Mouse (Mus musculus) liver (tissue): ENCODE data around the gene Itgam.

Source experiments
- DNase-seq: peaks from one replicate; pipeline ENCODE4 v3.0.0-alpha.2; 2020; ENCODE audit warnings: mixed read lengths

The Itgam gene

DNA sequence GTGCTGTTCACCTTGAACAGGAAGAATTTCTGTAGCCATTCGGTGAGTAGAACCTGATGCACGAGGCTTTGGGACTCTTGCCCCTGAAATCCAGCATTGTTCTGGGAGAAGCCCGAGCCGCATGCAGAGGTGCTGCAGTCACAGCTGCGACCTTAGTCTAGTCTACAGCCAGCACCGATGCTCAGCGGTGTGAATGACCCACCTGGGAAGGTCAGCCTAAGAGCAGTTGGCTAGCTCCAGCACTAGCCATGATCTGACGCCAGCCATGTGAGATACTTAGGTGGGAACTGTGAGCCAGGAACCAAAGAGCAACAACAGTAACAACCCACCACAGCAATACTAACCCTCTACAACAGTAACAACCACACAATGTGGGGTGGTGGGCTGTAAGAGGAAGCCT lies 4.6 kb upstream of the Itgam start:
- DNase-seq: no peak

DNA sequence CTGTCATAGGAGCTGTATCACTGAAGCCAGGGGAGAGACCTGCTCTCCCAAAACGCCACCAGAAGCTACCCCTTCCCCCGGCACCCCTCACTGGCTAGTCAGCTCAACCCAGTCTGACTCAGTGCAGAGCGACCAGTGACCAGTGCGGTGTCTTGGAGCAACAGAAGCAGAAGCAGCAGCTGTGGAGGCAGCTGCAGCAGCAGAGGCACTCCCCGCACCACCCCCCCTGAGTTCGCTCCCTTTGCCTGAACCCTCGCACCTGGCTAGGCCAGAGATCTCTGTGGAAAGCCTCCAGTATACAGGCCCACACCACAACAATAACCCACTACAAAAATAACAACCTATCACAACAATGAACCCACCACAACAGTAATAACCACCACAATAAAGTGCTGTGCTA lies 3.9 kb upstream of the Itgam start:
- no peak for DNase-seq

GRCm38 (mm10) chr7:128059091-128059490 lies 3.3 kb upstream of the Itgam start:
- no peak for DNase-seq

DNA sequence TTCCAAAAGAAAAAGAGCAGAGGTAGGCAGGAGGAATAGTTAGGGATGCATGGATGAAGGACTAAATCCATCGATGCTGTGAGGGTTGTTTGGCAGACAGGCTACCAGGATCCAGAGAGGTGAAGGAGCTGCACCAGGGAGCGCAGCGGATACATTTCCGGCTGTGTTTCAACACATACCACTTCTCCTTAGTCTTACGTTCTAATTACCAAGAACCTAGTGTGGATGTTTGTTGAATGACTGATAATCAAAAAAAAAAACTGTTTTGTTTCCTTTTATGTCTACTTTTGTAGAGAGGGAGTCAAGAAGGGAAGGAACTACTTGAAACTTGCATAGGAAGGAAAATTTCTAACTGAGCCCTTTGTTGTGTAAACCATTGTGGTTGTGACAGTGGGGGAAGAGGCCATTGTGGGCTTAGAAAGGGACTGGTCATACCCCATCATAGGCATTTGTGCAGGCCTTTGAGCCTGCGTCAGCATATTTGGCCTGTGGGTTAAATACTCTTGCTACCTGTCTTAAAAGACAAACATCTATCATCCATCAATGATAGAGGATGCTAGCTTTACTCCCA lies 856 bp downstream of the Itgam start:
- no peak for DNase-seq

- DNase-seq: no peak
Observed at GRCm38 (mm10) chr7:128065547-128065946, 3.1 kb downstream of the Itgam start.

DNA sequence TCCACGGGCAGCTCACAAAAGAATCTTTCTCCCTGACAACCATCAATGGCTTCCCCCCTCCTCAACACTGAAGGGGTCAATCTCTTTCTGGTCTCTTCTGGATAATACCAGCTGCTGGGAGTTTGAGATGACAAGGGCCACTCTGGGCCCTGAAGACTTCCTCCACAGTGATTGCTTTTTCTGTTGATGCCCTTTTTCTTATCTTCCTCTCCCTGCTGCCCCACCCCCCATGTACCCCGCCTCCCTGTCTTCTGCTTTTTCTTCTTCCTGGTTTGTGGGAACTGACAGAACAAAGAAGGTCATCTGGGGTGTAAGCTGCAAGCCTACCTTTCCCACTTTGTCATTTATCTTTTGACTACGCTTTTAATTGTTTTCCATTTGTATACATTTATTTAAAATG lies 5.4 kb downstream of the Itgam start:
- DNase-seq: peak; percentile 32

GRCm38 (mm10) chr7:128069844-128070243 lies 7.4 kb downstream of the Itgam start:
- no peak for DNase-seq

- DNase-seq: no peak
Observed at GRCm38 (mm10) chr7:128071816-128072215, 9.4 kb downstream of the Itgam start.

GRCm38 (mm10) chr7:128080012-128080411 lies 17.6 kb downstream of the Itgam start:
- DNase-seq: no peak

DNA sequence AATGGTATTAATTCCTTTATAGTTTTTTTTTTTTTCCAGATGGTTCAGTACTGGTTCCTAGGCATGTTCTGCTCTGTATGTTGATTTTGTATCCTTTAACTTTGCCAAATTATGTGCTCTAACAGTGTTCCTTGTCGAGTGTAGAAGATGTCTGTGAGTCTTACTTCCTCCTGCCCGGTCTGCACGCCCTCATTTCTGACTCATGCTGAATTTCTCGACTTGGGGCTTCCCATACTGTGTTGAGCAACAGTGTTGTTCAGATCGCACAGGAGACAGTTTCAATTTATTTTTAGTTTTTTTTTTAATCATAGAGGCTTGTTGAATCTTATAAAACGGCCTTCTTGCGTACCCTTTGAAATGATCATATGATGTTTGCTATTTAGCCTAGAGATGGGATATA lies 26.7 kb downstream of the Itgam start:
- DNase-seq: no peak

- DNase-seq: no peak
Observed at GRCm38 (mm10) chr7:128098135-128098534, 35.7 kb downstream of the Itgam start.

DNA sequence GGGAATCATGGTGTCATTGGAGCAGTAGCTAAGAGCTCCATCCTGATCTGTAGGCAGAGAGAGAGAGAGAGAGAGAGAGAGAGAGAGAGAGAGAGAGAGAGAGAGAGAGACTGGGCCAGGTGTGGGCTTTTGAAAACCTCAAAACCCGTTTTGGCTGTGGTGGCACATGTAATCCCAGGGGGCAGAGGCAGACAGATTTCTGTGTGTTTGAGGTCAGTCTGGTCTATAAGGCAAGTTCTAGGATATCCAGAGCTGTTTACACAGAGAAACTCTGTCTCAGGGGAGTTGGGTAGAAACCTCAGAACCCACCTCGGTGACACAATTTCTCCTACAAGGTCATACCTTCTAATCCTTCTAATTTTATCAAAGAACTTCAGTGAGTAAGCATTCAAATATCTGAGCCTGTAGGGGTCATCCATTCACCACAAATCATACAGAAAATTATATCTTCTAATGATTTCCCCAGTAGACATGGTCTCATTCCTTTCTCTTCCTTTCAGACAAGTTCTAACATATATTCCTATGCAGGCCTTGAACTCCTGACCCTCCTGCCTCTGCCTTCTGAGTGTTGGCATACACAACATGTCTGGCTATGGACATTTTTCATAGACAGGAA lies 38.4 kb downstream of the Itgam start:
- no peak for DNase-seq

GRCm38 (mm10) chr7:128105246-128105645 lies 42.8 kb downstream of the Itgam start:
- DNase-seq: no peak

GRCm38 (mm10) chr7:128107462-128107861 lies 45.0 kb downstream of the Itgam start:
- DNase-seq: no peak

- no peak for DNase-seq
Observed at GRCm38 (mm10) chr7:128110314-128110713, 47.9 kb downstream of the Itgam start.

GRCm38 (mm10) chr7:128112131-128112530 lies 49.7 kb downstream of the Itgam start:
- DNase-seq: no peak

DNA sequence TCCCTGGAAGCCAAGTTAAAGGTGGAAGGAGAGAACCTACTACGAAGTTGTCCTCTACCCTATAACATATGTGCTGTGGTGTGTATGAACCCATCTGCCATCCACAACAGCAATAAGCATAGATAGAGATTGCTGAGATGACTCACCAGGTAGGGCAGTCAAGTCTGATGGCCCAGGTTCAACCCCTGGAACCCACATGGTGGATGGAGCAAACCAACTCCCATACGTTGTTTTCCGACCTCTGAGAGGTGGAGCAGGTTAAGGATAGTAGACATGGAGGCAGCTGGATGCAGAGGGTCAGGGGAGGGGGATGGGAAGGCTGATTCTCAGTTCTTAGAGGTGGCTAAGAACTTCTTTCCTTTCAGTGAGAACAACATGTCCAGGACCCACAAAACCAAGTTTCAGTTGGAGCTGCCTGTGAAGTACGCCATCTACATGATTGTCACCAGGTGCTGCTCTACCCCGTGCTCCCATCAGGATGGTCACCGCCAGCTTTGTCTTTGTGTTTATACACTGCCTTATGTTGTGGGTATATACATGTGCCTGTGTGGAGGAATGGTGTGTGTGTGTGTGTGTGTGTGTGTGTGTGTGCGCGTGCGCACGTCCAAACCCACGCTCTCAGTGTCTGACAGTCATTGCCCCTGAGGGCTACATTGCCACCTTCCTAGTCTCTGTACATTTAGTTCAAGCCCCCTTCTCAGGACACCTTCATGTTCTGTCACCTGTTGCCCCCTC lies 52.1 kb downstream of the Itgam start:
- DNase-seq: no peak

DNA sequence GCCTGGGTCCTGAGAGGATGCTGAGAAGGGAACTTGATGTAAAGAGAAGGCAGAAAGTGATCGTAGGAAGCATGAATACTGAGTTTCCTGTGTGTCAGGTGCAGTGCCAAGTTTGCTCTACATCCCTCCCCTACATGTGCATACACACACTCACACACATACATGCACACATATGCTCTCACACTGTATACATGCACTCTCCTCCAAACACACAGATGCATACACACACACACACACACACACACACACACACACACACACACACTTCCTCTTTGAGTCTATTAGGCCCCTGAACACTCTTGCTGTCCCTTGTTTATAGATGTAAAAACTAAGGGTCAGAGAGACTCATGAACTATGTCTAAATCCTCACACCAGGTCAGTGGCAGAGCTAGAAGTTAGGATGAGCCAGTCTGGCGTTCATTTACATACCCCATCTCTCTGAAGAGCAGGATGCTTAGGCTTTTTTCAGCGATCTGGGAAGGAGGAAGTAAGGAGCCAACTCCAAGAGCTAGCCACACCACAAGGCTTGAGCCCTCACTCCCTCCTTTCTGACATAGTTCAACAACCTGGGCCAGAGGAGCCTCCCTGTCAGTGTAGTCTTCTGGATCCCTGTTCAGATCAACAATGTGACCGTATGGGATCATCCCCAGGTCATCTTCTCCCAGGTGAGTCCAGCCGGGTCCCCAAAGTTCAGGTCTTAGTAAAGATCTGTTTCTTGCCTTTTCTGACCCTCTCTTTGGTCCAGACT lies 52.9 kb downstream of the Itgam start:
- DNase-seq: no peak

DNA sequence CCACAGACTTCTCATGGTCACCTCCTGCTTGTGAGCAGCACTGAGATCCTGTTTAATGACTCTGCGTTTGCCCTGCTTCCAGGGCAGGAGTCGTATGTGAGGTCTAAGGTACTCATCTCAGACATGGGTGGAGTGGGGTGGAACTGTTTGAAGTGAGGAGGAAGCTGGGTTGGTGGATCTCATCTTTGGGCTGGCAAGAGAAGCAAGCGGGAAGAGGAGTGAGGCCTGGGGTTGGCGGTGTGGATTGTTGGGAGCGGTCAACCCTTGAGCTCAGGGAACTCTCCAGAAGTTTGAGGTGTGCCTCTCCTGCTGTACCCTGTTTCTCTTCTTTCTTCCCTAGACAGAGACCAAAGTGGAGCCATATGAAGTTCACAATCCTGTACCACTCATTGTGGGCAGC lies 54.0 kb downstream of the Itgam start:
- no peak for DNase-seq

DNA sequence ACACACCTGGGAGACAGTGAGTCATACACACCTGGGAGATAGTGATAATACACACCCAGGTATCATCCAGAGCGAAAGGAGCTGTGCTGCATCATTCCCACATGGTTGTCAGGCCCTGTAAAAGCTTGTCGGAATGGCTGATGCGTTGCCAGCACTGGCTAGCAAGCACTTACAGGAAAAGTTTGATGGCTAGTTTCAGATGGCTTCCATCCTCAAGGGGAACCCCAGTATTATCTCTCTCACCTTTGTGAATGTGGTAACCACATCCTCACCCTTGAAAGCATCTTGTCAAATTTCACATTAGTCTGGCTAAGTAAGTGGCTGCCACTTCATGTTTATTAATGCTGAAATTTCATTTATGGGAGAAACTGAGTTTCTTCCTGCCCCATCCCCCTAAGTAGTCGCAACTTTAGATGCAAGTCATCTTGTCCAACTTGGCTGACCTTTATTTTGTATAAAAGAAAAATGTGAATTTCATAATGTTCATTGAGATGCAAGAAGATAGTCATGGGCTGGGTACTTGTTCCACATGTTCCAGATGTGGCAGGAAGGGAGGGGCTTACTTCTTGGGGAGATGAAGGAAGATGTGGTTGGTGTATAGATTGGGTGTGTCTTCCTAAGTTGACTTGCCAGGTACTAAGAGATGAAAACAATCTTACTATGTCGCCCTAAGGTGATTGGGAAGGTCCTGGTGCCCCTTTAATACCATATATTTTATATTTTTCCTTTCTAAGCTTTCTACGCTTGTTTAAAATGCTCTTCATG lies 57.5 kb downstream of the Itgam start:
- no peak for DNase-seq

- no peak for DNase-seq
Observed at GRCm38 (mm10) chr7:128128741-128129720, 66.6 kb downstream of the Itgam start, which contains the start of gene Itgax. Gene Itgax (plus strand): TSS chr7:128129547.

DNA sequence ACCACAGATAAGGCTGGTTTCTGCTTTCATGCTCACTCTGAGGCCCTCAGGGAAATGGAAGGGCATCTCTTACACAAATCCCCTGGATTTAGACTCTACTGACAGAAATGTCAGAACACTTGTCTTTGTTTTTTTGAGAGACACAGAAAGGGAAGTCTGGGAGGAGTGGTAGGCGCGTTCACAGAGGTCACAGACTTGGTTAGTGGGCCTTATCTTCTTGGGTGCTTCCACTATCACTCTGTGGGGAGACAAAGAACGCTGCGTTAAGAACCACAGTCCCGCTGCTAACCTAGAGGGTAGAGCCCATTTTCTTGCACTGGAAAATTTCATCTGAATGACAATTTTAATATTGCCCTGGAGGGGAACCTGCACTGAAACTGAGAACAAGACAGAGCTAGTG lies 69.7 kb downstream of the Itgam start:
- DNase-seq: no peak
